Mouse (Mus musculus) embryo, embryonic 10.5 days (tissue): Measurements from ENCODE around the gene Gm10309.

ENCODE experiments used
- DNase-seq: peaks from one replicate; pipeline ENCODE4 v3.0.0-alpha.2; 2015; ENCODE audit warnings: low spot score

Gene Gm10309

DNA sequence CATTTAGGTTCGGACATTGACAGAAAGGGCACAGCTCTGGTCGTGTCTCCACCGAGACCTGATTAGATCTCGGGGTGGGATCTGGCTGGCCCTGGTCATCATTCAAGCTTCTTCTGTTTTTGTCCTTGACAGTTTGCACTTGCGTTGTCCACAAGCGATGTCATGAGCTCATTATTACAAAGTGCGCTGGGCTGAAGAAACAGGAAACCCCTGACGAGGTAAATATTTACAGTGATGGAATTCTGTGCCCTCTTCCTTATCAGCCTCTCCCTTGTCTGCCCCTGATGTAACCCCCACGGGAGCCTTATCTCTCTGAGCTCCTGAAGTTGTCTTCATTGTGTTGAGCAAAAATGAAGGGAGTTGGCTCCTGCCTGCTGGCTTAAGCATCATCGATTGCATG, 28.4 kb downstream of the Gm10309 start:
- no peak for DNase-seq

DNA sequence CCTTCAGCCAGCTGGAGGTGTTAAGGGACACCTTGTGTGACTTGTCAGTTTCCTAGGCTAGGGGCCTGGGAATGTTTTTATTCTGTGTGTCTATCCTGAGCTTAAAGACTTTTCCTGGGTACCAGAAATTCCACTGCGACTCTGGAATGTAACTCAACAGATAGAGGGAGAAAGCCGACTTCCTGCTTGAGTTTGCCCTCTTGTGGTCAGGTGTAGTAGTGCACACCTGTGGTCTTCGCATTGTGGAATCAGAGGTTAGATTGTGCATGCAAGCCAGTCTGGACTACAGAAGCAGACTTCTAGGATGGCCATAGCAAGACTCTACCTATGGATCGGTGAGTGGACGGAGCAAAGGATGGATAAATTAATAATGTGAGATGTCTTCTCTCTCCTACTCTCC, 33.3 kb downstream of the Gm10309 start:
- DNase-seq: peak; percentile 39

DNA sequence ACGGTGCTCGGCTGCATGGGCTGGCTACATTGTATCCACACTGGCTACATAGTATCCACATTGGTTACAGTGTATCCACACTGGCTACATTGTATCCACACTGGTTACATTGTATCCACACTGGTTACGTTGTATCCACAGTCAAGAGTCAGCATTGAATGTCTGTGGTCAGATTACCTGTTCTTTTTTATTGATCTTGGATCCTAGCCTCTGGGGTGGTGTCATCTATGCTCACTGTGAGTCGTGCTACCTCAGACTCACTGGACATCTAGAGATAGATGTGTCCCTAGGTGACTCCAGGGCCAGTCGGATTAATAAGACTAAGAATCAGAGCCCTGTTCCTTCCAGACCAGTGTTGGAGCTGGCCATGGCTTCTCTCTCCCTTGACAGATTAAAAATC, 34.9 kb downstream of the Gm10309 start:
- no peak for DNase-seq

DNA sequence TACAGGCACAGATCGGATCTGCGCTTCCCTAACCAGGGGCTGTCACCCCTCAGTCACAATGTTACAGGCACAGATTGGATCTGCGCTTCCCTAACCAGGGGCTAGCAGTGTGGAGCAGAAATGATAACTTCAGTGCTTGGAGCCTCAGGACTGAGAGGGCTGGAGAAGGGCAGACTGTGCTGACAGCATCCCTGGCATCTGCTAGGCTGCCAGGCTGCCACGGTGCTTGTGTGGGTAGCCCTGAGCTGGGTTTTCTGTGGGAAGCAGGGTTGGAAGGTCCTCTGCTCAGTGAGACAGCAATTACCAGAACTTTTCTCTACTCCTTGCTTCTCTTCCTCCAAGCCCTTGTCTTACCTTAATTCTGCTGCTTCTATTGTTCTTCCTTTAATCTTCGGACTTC, 37.1 kb downstream of the Gm10309 start:
- DNase-seq: no peak

DNA sequence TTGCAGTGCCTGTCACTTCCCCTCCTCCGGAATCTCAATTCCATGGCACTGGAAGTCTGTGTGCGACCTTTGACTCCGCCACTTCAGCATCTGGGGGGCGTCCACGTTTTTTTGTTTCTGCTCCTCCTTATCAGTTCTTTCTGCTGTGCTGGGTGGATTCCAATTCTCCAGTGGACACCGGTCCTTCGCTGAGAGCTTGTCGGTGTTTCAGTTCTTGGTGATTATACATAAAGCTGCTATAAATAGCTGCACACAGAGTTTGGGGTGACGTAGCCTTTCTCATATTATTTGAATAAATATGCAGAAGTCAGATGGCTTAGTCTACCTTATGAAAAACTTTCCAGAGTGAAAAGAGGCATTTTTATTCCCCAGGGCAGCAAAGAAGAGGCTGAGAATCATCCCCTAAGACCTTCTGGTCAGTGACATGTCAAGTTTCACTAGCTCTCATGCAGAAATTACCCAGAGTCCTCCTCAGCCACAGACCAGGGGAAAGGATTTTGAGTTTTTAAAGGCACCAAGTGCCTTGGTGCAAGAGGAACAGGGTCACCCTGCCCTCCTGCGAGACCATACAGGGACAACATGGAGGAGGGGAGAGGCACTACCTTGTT, 37.6 kb downstream of the Gm10309 start:
- DNase-seq: no peak

DNA sequence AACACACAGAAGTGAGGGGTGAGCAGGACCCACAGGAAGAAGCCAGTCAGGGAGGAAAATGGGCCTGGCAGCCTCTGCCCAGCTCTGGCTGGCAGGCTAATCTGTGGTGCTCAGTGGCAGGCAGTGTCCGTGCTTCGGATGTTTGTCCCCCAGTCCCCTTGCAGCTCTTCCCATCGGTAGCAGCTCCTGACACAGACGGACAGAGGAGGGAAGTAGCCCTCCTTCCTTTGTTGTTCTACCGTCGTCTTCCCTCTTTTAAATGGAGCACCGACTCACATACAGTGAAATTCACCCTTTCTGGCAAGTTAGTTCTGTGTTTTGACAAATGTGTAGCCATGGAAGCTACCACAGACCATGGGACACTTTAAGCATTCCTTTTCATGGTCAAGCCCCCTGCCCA, 38.2 kb downstream of the Gm10309 start:
- no peak for DNase-seq

DNA sequence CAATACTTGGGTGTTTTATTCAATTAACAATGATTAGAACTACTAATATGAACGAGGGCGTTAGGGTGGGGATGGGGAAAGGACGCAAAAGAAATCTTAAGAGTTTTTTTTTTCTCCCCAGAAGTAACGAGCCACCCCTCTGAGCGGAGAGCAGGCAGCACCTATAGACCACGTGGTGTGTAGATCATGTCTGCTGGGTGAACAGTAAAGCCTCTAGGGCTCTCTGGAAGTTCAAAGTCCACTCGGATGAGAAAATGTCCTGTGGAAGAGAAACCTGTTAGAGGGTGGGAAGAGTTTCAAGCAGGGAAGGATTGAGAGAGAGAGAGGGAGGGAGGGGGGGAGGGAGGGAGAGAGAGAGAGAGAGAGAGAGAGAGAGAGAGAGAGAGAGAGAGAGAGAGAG, 38.6 kb downstream of the Gm10309 start:
- no peak for DNase-seq

DNA sequence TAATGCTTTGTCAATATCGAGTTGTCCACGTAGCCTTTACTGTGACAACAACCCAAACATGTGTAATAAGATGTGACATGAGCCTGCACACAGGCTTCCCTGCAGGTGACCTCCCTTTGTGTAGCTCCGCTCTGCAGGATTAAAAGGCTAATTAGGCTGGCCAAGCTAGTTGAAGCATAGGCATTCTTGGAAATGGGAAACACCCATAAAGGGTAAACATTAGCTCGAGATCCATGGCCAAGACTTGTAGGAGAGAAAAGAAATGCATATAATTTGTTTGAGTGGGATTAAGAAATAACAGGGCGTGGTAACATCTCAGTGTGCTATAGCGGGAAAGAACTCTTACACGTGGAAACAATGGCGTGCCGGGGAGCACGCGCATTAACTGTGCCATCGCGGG, 39.2 kb downstream of the Gm10309 start:
- peak; percentile 29 for DNase-seq

DNA sequence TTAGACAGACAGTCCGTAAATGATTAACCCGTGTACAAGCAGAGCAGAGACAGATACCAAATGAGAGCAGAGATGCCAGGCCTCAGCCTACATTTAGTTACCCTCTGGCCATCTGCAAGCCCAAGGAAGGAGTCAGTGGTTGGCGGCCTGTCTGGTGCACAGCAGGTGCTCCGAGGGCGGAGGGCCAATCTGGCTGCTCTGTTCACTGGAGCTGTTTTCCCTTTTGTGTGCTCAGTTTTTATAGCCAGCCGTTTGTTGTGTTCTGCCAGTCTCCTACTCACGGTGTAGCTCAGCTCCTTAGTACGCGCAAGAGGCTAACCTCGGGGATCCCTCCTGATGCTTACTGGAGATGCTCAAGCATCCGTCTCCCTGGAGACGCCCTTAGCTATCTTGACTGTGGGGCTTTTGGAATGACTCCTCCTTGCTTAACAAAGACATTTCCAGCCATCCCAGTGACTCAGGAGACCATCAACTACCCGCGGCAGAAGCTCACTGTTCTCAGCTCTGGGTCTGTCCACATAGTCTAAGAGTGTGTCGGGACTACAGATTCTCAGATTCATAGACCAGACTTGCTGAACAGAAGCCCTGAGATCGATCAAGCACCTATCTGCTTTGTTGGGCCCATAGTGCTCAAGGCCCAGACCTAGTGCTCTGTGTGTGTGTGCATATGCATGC, 40.2 kb downstream of the Gm10309 start:
- peak; percentile 23 for DNase-seq

DNA sequence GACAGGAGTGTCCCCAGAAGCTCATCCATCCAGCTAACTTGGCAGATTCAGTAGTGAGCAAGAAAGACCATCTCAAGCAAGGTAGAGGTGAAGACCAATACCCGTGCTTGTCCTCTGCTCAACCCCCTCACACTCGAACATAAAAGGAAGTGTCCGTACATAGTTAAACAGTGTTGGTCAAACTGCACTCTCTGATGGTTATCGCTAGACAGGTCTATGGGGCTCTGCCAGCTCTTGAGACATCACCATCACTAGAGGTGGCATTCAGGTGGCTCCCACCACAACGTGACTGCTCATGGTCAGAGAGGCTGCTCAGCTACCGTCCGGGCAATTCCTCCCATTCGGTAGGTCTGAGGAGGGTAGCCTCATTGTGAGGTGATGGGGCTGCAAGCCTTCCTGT, 40.8 kb downstream of the Gm10309 start:
- no peak for DNase-seq

DNA sequence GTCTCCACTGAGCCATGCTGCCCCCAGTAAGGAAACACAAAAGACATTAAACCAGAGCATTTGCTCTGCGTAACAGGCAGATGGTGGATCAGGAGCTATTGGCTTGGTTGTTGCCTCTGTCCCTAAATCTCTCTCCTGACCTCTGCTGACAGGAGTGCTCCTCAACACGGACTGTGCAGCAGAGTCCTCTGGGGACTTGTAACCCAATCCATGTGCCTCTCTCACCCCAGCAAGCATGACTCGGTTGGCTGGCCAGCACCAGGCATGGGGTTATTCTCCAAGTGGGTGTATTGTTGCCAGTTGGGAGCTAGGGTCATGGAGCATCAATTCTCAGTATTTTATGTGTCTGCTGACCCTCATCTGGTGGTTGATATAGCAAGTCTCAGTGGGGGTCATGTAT, 41.7 kb downstream of the Gm10309 start:
- peak; percentile 10 for DNase-seq

DNA sequence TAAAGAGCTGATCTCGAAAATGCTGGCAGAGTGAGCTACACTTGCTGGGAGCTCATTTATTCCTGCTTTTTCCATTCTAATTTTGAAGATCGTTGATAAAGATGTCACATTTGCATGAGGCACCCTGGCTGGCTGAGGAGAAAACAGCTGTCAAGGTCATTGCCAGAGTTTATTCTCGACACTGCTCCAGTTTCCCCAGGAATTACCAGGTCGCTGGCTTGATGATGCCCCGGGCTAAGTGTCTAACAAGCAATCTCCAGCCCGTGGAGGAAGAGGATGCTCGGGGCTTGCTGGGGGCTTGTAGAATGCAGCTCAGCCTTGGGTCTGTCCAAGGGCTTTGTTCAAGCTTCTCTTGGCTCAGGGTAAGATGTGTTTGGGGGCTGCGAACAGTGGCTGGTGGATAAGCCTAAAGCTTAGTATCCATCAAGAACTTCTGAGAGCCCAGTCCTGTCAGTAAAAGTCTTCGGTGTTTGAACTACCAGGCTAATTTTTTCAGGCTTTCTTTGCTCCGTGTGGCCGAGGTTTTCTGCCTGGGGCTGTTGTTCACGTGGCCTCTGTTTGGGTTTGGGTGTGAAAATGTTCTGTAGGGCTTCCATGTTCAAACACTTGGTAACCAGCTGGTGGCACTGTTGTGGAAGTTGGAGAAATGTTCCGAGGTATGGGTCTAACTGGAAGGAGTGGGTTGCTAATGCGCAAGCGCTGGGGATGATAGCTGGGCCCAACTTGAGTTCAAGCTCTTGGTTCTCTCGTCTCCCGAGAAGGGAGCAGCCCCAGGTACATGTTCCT, 44.2 kb downstream of the Gm10309 start:
- DNase-seq: no peak

DNA sequence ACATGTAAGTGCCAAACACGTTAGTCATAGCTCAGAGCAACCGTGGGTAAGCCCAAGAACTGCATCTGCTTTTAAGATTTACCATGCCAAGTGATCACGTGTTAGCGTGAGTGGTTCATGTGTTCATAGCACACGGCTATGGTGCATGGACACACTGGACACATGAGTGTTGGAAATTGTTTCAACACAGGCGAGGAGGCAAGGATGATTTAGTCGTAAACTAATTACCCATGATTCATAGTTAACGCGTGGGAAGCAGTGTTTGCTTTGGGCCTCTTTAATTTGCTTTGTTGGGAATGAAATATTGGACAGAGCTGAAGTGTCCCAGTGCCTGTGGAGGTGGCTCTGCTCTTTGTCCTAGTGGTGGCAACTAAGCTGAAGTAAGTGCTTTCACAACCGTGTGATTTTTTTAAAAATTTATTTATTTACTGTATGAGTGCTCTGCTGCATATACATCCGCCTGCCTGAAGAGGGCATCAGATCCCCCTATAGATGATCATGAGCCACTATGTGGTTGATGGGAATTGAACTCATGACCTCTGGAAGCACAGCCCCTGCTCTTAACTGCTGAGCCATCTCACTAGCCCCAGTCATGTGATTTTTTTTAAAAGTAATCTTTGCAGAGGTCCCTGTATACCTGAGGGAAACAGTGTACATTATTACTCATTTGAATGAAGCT, 46.6 kb downstream of the Gm10309 start:
- no peak for DNase-seq

DNA sequence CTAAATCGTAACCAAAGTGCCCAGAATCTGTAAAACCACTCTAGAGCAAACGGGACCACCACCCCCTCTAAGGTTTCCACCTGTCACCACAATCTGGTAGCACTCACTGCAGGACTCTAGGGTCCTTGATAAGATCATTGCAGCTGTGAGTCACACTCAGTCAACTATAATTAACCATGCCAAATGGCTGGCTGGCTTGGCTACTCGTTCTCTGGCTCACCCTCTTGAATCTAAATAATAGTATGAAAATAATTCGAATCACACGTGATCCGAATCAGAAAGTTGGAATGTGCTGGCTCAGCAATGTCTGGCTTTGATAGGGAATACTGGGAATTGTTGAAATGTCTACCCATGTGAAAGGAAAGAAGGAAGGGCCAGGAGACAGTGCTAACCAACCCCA, 48.5 kb downstream of the Gm10309 start:
- no peak for DNase-seq

DNA sequence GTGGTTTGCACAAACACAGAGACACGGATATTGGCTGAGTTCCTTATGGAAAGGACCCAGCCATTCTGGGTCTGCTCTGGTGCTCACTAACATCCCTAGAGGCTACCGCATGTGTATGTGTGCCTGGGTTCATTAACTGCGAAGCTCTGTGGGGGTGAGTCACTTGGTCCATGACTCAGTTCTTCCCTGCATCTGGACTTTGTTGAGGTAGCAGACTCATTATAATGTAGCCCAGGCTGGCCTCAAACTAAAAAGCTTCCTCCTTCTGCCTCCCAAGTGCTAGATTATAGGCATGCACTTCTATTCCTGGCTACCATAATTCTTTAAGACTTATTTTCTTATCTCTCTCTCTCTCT, 50.7 kb downstream of the Gm10309 start:
- DNase-seq: no peak

DNA sequence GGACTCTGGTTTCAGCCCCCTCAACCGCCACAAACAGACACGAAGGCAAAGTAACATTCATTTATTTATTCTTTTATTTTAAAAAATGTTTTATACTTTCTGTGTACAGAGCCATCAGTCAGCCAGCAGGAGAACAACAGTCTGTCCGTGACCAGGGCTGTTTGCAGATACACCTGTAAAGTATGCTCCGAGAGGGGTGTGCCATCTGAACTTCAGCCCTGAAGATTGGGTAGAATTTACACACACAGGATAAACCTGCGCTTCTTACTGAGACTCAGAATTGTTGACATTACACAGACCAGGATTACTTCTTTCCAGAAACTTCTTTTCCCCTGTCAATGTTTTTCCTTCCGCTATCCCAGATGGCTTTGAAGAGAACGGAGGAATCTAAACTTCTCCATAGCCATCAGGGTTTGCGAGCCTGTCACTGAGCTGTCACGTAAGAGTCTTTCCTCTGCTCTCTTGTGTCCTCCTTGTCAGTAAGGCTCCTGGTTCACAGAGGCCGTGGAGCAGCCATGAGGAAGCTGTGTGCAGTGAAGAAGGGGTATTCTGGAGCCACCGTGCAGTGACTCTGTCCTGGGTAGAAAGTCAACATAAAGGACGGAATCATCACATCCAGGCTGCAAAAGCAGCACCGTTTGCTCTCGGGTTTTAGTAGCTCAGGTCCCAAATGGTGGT, 51.2 kb downstream of the Gm10309 start:
- no peak for DNase-seq

DNA sequence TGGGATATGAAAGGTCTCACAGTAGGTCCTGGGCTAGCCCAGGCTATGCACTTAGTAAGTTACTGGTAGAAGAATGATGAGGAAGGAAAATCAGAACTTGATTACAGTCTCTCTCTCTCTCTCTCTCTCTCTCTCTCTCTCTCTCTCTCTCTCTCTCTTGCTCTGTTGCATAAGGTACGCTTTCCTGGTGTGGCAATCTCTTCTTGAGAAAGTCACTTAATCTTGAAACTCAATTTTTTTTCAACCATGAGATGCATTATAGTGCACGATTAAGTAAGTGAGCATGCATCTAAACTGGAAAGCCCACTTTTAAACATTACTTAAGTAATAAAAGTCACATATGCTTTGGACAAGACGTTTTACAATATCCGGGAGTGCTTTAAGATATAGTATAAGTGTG, 52.1 kb downstream of the Gm10309 start:
- DNase-seq: no peak
